Mouse (Mus musculus) spleen, postnatal 14 days (tissue): ENCODE results near the gene Plxnc1.

Experiments
- DNase-seq, 2 experiments: peaks; one replicate each; pipeline ENCODE4 v3.0.0; 2021 to 2022; ENCODE audit warnings: low spot score in 2 of 2

Gene Plxnc1

GRCm38 (mm10) chr10:94771496-94771895, 173.1 kb downstream of the Plxnc1 start:
- no peak for DNase-seq

GRCm38 (mm10) chr10:94747011-94747410, 197.6 kb downstream of the Plxnc1 start:
- DNase-seq: no peak

GRCm38 (mm10) chr10:94741459-94741858, 203.2 kb downstream of the Plxnc1 start:
- no peak for DNase-seq
